Mouse (Mus musculus) layer of hippocampus, postnatal 36 days (tissue): ENCODE results near the gene Ces1a. TPM values are rescaled to one million over a fixed set of nuclear protein-coding genes. Genes with fewer than 3 reads are reported as not detected.
A peak's percentile ranks its signal among the peaks of the same experiment; 100 is the strongest.

Source experiments
- DNase-seq, 2 experiments: peaks; one replicate each; pipeline ENCODE4 v3.0.0; 2022
- total RNA-seq, 2 experiments: library from RNA; stranded (reverse); gene quantifications; 2 replicates each; pipeline ENCODE4 v1.2.3; 2021

Gene Ces1a
- total RNA-seq: not detected

DNA sequence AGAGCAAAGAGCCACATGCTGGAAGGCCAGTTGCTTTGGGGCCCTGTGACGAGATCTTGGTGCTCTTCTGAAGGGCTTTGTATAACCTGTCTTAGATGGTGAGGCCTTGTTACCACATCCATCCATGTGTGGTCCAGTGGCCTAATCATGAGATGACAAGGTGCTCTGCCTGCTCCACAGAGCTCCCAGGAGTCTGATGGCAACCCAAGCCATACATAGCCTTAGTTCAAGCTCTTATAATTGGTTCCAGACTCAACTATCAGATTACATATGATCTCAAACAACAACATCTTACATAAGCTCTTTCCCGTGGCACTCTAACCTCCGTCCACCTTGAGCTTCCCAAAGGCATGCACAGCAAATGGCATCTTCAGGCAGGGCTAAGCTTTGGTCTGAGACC lies at the start of gene Ces1a:
Gene Ces1a (minus strand): TSS at position 101 of the 400 bp plus-strand sequence.
- DNase-seq: no peak

DNA sequence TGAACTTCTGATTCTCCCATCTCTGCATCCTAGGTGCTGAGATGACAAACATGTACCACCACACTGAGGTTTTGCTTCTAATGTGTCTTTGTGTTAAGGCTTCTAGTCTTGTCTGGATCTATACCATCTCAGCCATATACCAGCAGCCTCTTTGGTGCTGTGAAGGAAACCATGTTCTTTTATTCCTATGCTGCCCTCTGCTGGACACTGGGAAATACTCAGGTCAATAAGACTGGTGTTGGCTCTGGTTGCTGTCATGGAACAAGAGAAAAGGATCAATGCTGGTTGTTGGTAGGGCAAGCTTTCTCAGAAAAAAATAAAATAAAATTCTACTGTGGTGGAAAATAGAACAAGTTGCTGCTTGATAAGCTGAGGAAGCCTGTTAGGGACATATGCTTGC lies 47.4 kb upstream of the Ces1a start:
- peak in 1 of 2 experiments; percentile 16 for DNase-seq

DNA sequence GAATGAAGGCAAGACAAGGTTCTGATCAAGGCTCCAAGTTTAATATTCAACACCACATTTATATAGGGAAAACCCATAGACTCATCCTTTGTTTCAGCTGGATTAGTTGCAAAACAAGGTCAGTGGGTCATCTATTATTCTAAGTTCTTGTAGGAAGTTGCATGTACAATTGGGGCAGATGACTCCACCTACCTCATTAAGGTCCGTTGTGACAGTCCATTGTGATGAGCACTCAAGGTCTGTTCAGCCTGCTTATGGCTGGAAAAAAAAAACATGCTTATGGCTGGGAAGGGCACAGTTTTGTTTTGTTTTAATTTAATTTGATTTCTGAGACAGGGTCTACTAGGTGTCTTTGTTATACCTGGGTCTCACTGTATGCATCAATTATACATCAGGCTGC lies 43.3 kb upstream of the Ces1a start:
- no peak for DNase-seq

DNA sequence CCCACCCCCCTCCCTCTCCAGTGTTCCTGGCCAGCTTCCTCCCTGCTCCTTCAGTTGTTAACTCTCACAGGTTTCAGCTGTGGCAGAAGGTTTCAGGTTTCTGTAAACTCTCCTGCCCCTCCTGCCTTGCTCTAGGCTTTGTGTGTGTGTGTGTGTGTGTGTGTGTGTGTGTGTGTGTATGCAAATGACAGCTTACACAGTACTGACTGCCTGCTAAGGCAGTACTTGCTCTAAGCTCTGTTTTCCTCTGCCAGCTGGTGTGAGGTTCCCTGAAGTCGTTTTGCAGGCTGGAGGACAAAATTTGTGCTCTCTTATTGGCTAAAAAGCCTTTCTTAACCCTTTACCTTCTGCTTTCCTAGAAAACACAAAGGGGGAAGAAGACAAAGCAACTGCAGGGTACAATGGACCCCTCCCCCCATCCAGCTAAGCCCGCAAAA lies 40.7 kb upstream of the Ces1a start:
- DNase-seq: no peak

- DNase-seq: no peak
Observed at GRCm38 (mm10) chr8:93088193-93088592, 40.2 kb upstream of the Ces1a start.

DNA sequence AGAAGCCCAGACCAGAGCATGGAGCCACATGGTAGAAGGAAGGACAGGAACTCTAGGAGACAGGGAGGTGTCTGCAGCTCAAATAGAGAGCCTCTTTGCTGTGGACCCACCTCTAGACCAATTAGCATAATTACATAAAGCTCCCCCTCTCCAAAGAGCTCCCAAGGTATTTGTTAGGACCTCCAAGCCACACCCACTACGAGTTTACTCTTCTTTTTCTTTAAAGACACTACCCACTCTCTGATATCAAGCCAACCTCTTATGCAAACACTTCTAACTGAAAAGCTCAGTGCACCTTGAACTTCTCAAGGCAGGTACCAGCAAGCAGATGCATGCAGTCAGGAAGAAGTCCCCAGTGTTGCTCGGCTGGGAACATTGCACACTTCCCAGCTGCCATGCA lies 31.9 kb upstream of the Ces1a start, which contains the start of gene Ces1b:
Gene Ces1b (minus strand): TSS at position 131 of the 400 bp plus-strand sequence.
- DNase-seq: no peak

DNA sequence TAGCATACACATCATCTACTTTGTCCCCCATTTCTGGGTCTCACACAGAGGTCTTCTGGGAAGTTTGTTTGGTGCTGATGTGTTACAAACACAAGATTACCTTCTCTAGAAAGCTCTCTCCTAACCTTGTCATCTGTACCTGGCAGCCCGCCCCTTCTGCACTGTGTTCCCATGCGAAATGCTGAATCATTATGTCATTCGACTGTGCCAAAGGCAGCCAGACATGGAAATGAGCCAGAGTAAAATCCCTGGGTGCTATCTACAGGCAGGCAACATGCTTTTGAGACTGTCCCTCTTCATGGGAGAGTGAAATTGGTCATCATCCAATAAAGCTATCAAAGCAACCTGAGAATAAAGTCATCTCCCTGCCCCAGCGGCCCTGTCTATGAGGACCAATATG lies 27.3 kb upstream of the Ces1a start:
- no peak for DNase-seq

DNA sequence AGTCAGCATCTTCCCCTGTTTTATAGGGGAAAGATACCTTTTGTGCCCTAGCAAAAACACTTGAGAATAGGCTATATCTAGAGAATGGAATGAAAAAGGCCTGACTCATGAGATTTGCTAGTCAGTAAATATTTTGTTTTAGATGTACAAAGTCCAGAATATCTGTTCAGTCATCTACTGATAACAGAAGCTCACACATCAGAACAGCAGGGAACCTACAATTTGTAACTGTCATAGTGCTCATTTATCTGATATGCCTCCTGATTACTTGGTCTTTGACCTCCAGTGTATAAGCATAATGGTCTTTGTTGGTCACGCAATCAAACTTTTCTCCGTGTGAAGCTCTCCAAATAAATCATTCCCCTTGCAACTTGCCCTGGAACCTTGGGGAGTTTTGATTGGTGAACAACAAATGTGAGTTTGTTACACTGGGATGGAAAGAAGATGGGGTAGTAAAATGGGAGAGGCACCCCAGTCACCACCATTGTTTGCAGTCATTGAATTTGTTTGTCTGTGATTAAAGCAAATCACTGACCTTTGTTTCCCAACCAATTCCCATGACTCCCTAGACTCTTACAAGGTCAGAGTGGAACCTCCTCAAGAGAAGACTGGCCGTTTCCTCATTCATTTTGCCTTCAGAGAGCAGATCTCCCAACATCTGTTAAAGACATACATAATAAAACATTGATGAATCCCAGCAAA lies 15.6 kb upstream of the Ces1a start:
- no peak for DNase-seq

- DNase-seq: peak; percentile 26 to 32
Observed at GRCm38 (mm10) chr8:93059185-93059584, 11.2 kb upstream of the Ces1a start.

DNA sequence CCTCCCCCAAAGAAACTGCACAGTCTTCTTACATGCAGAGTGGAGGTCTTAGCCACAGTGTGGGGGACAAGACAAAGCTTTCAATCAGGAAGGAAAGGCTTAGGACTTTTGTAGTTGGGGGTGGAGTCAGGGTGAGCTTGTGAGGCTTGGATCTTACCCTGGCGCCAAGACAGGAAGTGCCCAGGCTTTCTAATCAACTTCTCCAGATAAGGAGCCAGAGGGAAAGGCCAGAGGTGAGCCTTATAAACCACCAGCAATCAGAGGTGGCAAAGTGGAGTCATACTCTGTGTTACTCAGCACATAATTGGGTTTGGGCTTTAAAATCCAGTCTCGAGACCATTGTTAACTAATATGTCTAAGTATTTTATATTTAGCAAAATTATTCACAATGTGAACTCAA lies 7.2 kb upstream of the Ces1a start:
- DNase-seq: no peak

DNA sequence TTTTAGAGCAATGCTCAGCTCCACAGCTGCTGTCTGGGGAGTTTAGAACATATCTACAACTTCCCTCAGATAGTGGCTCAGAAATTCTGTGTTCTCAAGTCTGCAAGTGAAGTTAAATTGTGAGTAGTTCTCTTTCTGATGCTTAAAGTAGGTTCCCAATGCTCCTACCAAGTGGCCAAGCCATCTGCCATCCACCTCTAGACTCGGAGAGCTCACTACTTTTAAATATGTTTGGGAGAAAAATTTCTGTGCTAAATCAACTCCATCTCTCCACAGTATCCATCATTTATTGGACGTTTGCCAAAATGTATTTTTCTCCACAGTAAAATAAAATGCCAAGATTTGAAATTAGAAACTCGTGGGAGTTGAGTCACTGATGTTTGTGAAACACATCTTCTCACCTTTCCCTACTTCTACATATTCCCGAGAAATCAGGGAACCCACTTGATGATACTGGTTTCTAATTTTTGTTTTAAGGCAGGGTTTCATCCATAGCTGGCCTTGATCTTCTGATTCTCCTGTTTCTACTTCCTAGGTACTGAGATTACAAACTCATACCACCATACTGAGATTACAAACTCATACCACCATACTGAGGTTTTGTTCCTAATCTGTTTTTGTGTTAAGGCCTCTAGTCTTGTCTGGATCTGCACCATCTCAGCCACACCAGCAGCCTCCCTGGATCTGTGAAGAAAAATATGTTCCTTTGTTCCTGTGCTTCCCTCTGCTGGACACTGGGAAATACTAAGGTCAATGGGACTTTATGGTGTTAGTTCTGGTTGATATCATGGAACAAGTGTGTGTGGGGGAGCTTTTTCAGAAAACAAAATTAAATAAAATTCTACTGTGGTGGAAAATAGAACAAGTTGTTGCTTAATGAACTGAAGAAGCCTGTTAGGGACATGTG lies 771 bp upstream of the Ces1a start:
- DNase-seq: no peak

- no peak for DNase-seq
Observed at GRCm38 (mm10) chr8:93043083-93043482, 4.9 kb downstream of the Ces1a start.

- DNase-seq: no peak
Observed at GRCm38 (mm10) chr8:93040776-93041567, 7.0 kb downstream of the Ces1a start.

GRCm38 (mm10) chr8:93040256-93040655 lies 7.7 kb downstream of the Ces1a start:
- DNase-seq: no peak

- DNase-seq: no peak
Observed at GRCm38 (mm10) chr8:93038831-93039230, 9.2 kb downstream of the Ces1a start.

DNA sequence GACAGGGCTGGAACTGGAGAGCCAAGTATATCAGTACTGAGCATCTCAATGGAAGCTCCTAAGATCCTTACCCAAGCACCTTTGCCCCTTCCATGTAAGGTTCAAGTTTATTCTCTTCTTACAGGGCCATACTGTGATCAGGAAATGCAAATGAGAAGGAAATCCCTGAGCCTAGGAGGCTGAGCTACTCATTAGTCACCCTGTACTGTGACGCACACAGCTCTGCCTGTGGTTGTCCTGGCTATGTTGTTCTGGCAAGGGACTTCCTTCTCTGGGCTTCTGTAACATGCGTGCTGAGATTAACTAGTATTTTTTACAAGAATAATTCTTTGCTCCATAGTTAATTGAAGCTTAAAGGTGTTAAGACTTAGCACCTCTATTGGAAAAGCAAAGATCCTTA lies 17.3 kb downstream of the Ces1a start:
- no peak for DNase-seq

DNA sequence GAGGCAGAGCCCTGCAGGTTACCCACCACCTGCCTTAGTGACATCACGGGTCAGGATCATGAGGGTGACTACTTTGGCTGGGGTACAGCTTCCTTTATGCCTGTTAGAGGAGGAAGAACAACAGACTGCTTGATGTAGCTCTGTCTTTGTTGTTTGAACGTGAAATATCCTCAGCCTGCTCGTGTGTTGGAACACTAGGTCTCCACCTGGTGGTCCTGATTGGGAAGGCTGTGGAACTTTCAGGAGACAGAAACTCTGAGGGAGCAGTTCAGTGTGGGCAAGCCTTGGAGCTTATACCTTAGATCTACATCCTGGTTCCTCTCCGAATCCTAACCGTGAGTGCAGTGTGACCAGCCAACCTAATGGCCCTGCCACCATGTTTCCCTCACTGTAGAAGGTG lies 26.3 kb downstream of the Ces1a start:
- DNase-seq: no peak

- no peak for DNase-seq
Observed at GRCm38 (mm10) chr8:93014300-93014699, 33.7 kb downstream of the Ces1a start.

DNA sequence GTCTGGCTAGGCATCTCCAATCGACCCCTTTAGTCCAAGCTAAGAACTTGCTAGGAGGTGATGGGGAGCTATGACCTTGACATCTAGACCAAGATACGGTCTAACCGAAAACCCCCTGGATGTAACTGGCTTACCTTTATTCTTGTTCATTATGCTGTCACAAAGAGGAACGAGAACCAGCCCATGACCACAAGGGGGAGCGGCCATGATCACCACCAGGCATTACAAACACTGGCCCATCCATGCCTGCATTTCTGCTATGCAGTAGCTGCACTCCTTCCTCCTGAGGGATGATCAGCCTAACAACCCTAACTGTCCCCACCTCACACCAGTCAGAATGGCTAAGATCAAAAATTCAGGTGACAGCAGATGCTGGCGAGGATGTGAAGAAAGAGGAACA lies 35.8 kb downstream of the Ces1a start:
- no peak for DNase-seq

GRCm38 (mm10) chr8:93011439-93011838 lies 36.6 kb downstream of the Ces1a start:
- DNase-seq: peak; percentile 74 to 82

DNA sequence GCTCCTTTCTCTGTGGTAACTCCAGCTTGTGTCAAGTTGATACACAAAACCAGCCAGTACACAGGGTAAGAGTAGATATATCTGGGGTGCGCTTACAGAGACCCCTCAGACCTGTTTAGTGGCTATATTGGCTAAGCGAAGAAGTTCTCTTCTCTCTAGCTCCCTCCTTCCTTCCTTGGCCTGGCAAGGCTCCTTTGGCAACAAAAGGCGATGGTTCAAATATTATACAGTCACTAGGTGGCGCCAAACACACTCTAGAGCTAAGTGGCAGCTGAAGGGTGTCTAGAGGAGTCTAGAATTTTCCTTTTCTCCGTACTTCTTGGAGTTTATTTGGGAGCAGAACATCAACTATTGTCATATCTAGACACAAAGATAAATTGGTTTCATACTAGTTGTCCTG lies 37.7 kb downstream of the Ces1a start:
- DNase-seq: no peak

DNA sequence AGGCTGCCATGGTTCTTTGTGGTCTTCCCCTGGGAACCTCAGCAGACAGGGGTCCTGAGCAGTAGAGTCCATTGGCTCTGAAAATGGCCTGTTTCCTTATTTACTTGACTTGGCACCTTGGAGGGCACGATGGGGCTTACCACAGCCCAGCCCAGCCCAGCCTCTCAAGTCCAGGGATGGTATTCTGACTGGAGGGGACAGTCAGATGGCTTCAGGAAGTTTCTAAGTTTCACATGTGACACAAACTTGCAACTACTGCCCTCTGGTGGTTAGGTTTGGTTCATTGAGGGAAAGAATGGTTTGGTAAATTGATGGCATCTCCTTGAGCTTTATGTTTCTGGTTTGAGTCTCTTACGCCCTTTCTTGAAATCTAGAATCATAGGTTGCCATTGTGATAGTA lies 49.4 kb downstream of the Ces1a start:
- peak in 1 of 2 experiments; percentile 31 for DNase-seq

DNA sequence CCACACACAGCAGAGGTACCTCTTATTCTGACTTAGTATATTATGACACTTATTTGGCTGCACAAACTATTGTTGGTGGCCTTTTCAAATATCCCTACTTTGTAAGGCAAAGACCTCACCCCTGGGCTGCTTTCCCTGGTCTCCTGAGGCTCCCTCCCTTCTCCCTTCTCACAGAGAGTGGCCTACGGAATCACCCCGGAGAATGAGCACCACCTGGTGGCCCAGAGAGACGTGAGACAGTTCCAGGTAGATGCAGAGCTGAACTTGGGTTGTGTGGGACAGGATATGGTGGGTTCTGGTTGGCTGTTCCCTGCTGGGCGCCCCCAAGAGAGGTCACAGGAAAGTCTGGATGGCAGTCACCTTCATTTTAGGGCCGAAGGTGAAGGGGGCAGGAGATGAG lies 51.2 kb downstream of the Ces1a start:
- DNase-seq: peak; percentile 34 to 38
